Mouse (Mus musculus) gastrocnemius, postnatal 14 days (tissue): ENCODE measurements at regions not wholly inside any gene's neighbourhood (a gene's known extent, or its start where the extent isn't known, plus 50 kb on each side); places are given as distances from the start of the nearest gene placed in this dataset.
"Not testable (repeated sequence)": the region's sequence is repeated elsewhere in the genome, so short reads cannot be mapped to it uniquely, and the experiment has no call there.

Experiments
- DNase-seq: peaks from one replicate; pipeline ENCODE4 v3.0.0; 2021; ENCODE audit warnings: mixed read lengths
- intact Hi-C: fragments of 180-260 bp; cut with DNase I; formaldehyde crosslinking; loops from one replicate; pipeline ENCODE4 v1.15.1; 2025; ENCODE audit warnings: low total_unique reads

GRCm38 (mm10) chr3:22815842-22816241 lies 739.4 kb downstream of the Tbl1xr1 start:
- intact Hi-C loops = no loop called here
- no peak for DNase-seq

DNA sequence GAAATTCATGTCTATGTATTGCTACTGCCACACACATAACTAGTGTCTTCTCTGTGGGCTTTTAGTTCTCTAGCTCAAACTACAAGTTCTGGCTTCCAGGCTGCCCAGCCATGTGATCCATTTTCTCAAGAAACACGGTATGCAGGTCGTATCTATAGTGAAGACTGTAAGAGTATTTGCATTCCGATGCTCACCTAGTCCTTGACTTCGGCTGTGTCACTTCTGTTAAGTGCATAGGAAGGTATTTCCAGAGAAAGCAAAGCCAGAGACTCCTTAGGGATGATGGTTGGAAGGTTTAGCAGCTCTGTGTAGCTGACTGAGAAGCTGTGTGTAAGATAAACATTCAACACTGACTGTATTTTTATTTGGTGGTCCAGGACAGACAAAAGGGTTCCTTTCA lies 750.0 kb downstream of the Tbl1xr1 start:
- no peak for DNase-seq
- intact Hi-C loops = no loop called here

GRCm38 (mm10) chr3:22838986-22839385 lies 762.5 kb downstream of the Tbl1xr1 start:
- no peak for DNase-seq
- intact Hi-C loops = no loop called here

GRCm38 (mm10) chr3:22850474-22850873 lies 774.0 kb downstream of the Tbl1xr1 start:
- no peak for DNase-seq
- intact Hi-C loops = no loop called here

DNA sequence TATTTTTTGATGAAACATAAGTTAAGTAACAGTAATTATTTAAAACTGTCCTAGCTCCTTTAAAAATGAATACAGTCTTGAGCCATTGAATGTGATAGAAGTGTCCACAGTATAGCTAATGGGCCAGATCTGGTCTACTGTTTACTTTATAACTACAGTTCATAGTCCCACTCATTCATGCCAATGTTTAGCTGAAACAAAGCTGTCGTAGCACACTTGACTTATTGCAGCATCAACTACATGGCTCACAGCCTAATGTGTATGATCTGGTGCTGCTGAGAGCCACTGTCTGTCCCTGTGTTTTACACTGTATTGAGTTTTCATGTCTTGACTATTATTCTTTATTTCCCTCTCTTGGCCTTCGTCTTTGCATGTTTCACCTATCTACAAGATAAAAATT lies 787.1 kb downstream of the Tbl1xr1 start:
- DNase-seq = no peak
- intact Hi-C loops = no loop called here

GRCm38 (mm10) chr3:22877883-22878282 lies 801.4 kb downstream of the Tbl1xr1 start:
- intact Hi-C loops = no loop called here
- no peak for DNase-seq

- no peak for DNase-seq
- intact Hi-C loops = no loop called here
These were observed 816.3 kb downstream of the Tbl1xr1 start for GRCm38 (mm10) chr3:22892735-22893134.

DNA sequence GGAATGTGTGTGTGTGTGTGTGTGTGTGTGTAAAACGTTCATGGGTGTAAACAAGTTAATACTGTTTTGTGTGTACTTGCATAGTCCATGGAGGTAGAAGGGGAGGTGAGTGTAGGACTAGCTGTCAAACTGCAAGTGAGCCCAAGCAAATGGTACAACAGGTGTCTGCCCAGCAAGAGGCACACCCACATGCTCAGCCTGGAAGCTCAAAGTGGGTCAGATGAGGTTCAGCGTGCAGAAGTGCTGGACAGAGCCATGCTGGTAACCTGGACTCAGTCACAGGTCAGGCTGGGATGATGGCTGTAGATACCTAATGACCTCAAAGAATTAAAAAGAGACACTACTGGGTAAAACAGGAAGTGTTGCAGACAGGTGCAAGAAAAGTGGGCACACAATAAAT lies 821.2 kb downstream of the Tbl1xr1 start:
- intact Hi-C loops = no loop called here
- no peak for DNase-seq

- intact Hi-C loops = no loop called here
- DNase-seq = no peak
These were observed 824.5 kb downstream of the Tbl1xr1 start for GRCm38 (mm10) chr3:22900966-22901365.

DNA sequence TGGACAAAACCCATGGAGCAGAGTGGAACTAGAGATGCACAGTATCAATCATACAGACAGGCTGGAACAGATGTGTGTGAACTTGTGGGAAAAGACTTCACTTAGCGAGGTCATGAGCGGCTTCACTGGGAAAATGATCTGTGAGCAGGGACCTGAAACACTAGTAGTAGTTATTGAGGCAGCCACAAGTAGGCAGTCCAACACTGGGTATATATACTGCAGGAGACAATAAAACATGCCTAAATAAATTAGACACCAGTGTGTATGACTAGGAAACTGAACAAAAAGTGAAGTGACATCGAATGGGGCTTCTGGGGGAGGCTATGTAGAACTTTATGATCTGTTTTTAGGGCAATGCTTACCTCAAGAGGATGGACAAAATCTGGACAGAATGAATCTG lies 852.5 kb downstream of the Tbl1xr1 start:
- no peak for DNase-seq
- intact Hi-C loops = no loop called here

DNA sequence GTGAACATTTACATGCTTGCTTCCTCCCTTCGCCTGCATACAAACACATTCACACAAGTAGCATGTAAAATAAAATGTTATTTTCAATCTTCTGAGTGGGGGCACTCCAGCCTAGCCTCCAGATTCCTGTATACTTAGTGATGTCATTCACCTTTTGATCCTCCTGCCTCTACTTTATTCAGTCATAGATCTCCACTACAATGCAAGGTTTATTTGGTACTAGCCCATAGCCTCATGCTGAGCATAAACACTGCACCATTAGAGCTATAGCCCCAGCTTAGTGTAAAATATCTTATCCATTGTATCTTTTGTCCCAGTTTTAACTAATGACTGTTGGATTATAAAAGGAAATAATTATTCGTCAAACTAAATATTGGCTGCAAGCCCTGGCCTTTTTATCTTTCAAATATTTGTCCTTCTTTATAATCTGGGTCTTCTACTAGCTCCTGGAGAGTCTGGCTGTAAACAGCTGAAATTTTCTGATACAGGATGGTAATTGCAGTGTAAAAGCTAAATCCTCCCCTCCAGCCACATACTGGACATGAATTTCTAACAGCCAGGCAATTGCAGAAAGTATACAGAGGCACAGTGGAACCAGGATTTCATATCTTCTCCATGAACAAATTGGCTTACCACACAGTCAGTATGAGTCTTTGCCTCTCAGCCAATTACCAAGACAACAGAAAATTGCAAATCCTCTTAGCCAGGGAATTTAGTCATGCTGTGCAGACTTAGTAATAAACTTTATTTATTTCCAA lies 853.5 kb downstream of the Tbl1xr1 start:
- intact Hi-C loops = no loop called here
- DNase-seq = no peak

DNA sequence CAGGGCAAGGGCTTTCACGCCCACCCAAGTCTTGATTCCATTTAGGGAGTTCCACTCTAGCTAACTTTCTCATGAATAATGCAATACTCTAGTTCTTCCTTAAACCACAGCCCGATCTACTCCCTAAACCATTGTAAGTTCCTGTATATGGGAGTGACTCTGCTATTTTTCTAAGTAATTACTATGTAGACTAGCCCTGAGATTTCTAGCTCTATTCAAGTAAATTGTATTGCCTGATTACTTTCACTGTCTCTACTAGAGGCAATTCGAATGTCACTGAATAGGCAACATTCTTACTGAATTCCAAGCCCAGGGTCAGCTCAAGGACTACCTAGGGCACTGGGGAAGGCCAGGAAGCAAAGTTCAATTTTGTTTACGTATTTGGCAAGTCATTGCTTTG lies 869.2 kb downstream of the Tbl1xr1 start:
- DNase-seq, intact Hi-C loops: not testable (repeated sequence)

DNA sequence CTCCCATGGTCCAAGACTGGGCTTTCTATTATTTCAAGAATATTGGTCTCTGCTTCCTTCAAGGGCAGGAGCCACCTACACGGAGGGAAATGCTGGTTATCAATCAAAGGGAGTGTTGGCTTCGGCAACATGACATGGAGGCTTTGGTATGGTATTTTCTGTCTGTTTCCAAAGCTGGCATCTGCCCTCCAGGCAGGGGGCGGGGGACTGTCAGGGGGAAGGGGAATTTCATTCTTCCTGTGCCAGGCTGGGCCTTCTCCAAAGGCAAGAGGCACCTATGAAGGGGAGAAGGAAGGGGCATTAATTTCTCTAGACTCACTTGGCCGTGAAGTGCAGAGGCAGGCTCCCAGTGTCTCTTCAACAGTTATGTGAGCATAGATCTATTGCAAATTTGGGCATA lies 870.7 kb downstream of the Tbl1xr1 start:
- no peak for DNase-seq
- intact Hi-C loops = no loop called here

DNA sequence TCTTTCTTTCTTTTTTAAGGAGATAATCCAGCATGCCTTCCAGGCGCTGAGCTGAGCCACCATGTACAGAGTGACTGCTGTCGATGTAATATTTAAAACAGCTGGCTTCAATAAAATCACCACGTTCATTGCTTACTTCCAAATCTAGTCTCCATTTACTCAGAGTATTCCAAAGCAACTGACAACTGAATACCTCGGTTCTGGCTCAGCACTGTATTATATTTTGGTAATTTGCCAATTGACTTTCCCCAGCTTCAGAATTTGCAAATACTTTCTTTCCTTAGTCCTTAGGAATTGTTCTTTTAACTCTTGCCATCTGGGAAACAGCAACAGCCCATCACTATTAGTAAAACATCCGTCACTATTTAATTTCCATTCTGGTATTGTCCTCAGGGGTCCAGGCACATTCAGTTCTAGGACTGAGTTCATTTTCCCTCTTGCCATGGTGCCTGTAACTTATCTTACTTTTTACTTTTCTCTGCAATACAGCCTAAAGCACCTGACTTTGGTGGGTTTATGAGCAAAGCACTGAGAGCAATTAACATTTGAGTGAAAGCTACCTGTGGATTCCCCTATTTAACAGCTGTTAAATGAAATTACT lies 871.8 kb downstream of the Tbl1xr1 start:
- no peak for DNase-seq
- intact Hi-C loops = no loop called here

DNA sequence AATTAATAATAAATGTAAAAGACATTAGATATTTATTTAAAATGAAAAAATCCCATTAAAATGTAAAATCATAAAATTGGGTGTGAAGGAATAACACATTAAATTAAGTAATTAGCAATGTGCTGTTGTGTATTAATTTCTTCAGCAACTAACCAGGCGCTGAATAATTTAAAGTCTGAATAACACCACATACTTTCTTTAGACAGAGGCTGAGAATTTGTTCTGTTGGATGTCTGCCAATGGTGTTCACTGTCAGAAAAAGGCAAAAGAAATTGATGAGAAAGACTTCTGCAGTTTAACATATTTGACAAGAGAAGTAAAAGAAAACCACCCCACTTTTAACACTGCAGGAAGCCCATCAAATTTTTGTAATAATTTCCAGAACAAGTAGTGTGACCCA lies 881.0 kb downstream of the Tbl1xr1 start:
- intact Hi-C loops = no loop called here
- no peak for DNase-seq

- intact Hi-C loops = no loop called here
These were observed 896.2 kb downstream of the Tbl1xr1 start for GRCm38 (mm10) chr3:22972681-22973080.

GRCm38 (mm10) chr3:22976801-22977200 lies 900.3 kb downstream of the Tbl1xr1 start:
- intact Hi-C loops = no loop called here
- no peak for DNase-seq

More at GRCm38 (mm10) chr3:22972681-22973080, 896.2 kb downstream of the Tbl1xr1 start:
- DNase-seq = no peak

- intact Hi-C loops = no loop called here
- no peak for DNase-seq
These were observed 903.7 kb downstream of the Tbl1xr1 start for GRCm38 (mm10) chr3:22979896-22980890.

GRCm38 (mm10) chr3:22982430-22982829 lies 906.0 kb downstream of the Tbl1xr1 start:
- intact Hi-C loops = no loop called here
- no peak for DNase-seq

DNA sequence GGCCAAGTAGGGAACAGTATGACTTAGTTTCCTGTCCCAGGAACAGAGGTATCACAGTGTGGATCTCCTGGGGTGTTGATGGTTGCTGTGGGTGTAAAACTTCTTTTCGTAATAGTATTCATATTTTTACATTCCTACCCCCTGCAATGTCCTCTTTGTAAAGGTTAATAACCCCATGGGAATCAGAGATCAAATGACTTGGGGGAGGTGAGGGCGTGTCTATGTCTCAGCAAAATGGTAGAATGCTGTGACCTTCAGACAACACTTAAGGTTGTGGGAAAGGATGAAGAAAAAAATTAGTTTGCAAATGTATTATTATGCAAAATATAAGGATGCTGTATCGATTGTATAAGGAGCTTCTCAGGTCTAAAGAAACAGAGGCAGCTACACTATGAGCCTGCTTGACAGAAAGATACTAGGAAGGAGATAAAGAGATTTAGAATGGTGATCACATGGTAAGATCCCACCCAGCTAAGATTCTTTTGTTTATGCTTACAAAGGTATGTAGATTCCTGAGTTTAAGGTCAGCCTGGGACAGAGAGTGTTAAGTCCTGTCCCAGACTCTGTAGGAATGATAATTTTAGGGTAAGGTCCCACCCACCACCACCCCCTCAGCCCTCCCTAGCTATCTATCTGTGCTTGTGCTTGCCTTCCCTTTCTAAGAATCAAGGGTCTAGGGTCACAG lies 913.8 kb downstream of the Tbl1xr1 start:
- no peak for DNase-seq
- intact Hi-C loops = no loop called here
